Mouse (Mus musculus) induced T-regulatory cell, adult 2 months (primary cell): ENCODE measurements around the gene Olfr273.
"Not testable (repeated sequence)": the region's sequence is repeated elsewhere in the genome, so short reads cannot be mapped to it uniquely, and the experiment has no call there.

Experiments
- DNase-seq: peaks from one replicate; pipeline ENCODE4 v3.0.0-alpha.2; 2012; ENCODE audit warnings: low read depth

The Olfr273 gene

GRCm38 (mm10) chr4:52859136-52859535 is at the start of gene Olfr273:
Gene Olfr273, minus strand, starts transcription at chr4:52859236.
- DNase-seq: no peak

GRCm38 (mm10) chr4:52864156-52864555 is 5.1 kb upstream of the Olfr273 start:
- DNase-seq: no peak

GRCm38 (mm10) chr4:52849672-52850071 is 9.4 kb downstream of the Olfr273 start:
- DNase-seq: no peak

GRCm38 (mm10) chr4:52849039-52849635 is 9.9 kb downstream of the Olfr273 start:
- no peak for DNase-seq

GRCm38 (mm10) chr4:52845411-52845810 is 13.6 kb downstream of the Olfr273 start:
- DNase-seq: not testable (repeated sequence)

GRCm38 (mm10) chr4:52821375-52821774 is 37.7 kb downstream of the Olfr273 start:
- no peak for DNase-seq

- DNase-seq: no peak
These were observed 44.7 kb downstream of the Olfr273 start, which contains the start of gene Olfr275 for GRCm38 (mm10) chr4:52814304-52814703. Gene Olfr275, plus strand, starts transcription at chr4:52814604.

- DNase-seq: peak; percentile 1
These were observed 47.2 kb downstream of the Olfr273 start for GRCm38 (mm10) chr4:52811871-52812270.
